Mouse (Mus musculus) ES-E14 (cell line): ENCODE results near the gene Map4. TPM values are rescaled to one million over a fixed set of nuclear protein-coding genes. Genes with fewer than 3 reads are reported as not detected.

Source experiments
- DNase-seq: peaks from one replicate; pipeline ENCODE4 v3.0.0-alpha.2; 2013; ENCODE audit warnings: low read depth, low spot score
- H3K27ac ChIP-seq: 2 replicates; pipeline ENCODE4 v1.5.1; 2012; ENCODE audit warnings: low read depth, mild to moderate bottlenecking, low read length, moderate library complexity, mixed read lengths; ENCODE audit not compliant: poor library complexity, insufficient read depth, severe bottlenecking
- H3K36me3 ChIP-seq: 2 replicates; pipeline ENCODE4 v1.6.1; 2012; ENCODE audit warnings: mild to moderate bottlenecking, low read length, moderate library complexity, mixed read lengths; ENCODE audit not compliant: control insufficient read depth, poor library complexity, insufficient read depth, severe bottlenecking
- H3K4me1 ChIP-seq, 2 experiments: fragments of 150-350 bp in 1 of 2; sonication (generic) in 1 of 2; 2 replicates each; pipeline ENCODE4 v1.6.1; 2012; ENCODE audit warnings: low read length in 2 of 2, mild to moderate bottlenecking in 1 of 2, mixed read lengths in 1 of 2; ENCODE audit not compliant: control insufficient read depth in 2 of 2, insufficient read depth in 2 of 2, poor library complexity in 1 of 2
- H3K4me3 ChIP-seq, 2 experiments: fragments of 150-350 bp in 1 of 2; sonication (generic) in 1 of 2; 2 replicates each; pipeline ENCODE4 v1.5.1; 2012; ENCODE audit warnings: low read length in 2 of 2, low read depth in 1 of 2, mild to moderate bottlenecking in 1 of 2, mixed read lengths in 1 of 2; ENCODE audit not compliant: insufficient read depth in 1 of 2, poor library complexity in 1 of 2, severe bottlenecking in 1 of 2
- H3K9ac ChIP-seq: 2 replicates; pipeline ENCODE4 v1.6.1; 2012; ENCODE audit warnings: low read depth, mild to moderate bottlenecking, low read length, mixed read lengths; ENCODE audit not compliant: poor library complexity, insufficient read depth, severe bottlenecking
- H3K9me3 ChIP-seq: fragments of 150-350 bp; sonication (generic); 2 replicates; pipeline ENCODE4 v1.6.1; 2012; ENCODE audit warnings: low read depth, mild to moderate bottlenecking, low read length; ENCODE audit not compliant: control insufficient read depth, insufficient read depth
- CHD2 ChIP-seq: IDR thresholded peaks from 2 replicates; pipeline ENCODE4 v1.6.1; 2014; ENCODE audit warnings: mild to moderate bottlenecking, low read depth, low read length, inconsistent platforms
- HCFC1 ChIP-seq: IDR thresholded peaks from 2 replicates; pipeline ENCODE4 v1.6.1; 2012; ENCODE audit warnings: low read length, inconsistent platforms, borderline replicate concordance; ENCODE audit not compliant: insufficient read depth
- MAFK ChIP-seq: IDR thresholded peaks from 2 replicates; pipeline ENCODE4 v1.6.1; 2014; ENCODE audit warnings: mild to moderate bottlenecking, low read depth, low read length, inconsistent platforms; ENCODE audit not compliant: insufficient read depth
- ZC3H11A ChIP-seq: IDR thresholded peaks from 2 replicates; pipeline ENCODE4 v1.6.1; 2012; ENCODE audit warnings: low read depth, mild to moderate bottlenecking, inconsistent platforms, low read length, borderline replicate concordance
- ZNF384 ChIP-seq: IDR thresholded peaks from 2 replicates; pipeline ENCODE4 v1.6.1; 2012; ENCODE audit warnings: low read depth, low read length, inconsistent platforms
- in situ Hi-C, 2 experiments: fragments of 600-800 bp; cut with MboI; formaldehyde crosslinking; loops; one replicate each; pipeline ENCODE4 v1.15.1; 2025; ENCODE audit warnings: low sequenced_read_pairs in 2 of 2, inconsistent platforms in 1 of 2; ENCODE audit not compliant: unreplicated experiment in 2 of 2
- total RNA-seq: library from RNA; depleted of rRNA; stranded (reverse); fragments of 300-350 nt; gene quantifications from 2 replicates; pipeline ENCODE4 v1.2.3, GENCODE M21; 2012

The Map4 gene
- total RNA-seq, 1 experiment: 61.4 TPM

DNA sequence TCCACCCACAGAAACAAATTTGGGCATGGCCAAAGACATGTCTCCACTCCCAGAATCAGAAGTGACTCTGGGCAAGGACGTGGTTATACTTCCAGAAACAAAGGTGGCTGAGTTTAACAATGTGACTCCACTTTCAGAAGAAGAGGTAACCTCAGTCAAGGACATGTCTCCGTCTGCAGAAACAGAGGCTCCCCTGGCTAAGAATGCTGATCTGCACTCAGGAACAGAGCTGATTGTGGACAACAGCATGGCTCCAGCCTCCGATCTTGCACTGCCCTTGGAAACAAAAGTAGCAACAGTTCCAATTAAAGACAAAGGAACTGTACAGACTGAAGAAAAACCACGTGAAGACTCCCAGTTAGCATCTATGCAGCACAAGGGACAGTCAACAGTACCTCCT is 103.8 kb downstream of the Map4 start:
- peaks cover 0 to 5% of the 10 kb centered on the region in 2 experiments; a peak in 1 of 4 replicates for H3K4me1 ChIP-seq
- DNase-seq: no peak
- TF ChIP-seq ZC3H11A: no peak
- no peak for TF ChIP-seq MAFK
- no peak for TF ChIP-seq HCFC1
- TF ChIP-seq ZNF384: no peak
- TF ChIP-seq CHD2: no peak
- H3K4me3 ChIP-seq: no peak overlapping the region
- peaks cover 21% of the 10 kb centered on the region for H3K36me3 ChIP-seq
- in situ Hi-C loops: no loop called here
- no peak overlapping the region for H3K9ac ChIP-seq
- peak overlapping the region; percentile 13; the same call in 1 of the 2 replicates for H3K27ac ChIP-seq
- no peaks in the 10 kb centered on the region for H3K9me3 ChIP-seq

DNA sequence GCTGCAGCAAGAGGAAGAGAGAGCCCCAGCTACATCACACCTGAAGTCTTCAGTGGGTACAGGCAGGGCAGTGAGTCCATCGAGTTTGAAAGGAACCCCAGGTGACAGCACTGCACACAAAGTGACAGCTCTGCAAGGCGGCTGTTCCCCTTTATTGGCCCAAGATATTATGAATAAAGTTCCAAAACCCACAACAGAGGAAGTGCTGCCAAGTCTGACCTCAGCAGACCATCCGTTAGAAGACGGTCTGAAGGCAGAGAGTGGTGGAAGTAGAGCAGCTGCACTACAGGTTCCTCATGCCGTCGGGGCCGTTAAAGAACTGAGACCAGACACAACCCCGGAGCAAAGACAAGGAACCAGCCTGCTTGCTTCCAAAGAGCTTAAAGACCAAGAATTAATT is 106.6 kb downstream of the Map4 start:
- no peaks in the 10 kb centered on the region for H3K9me3 ChIP-seq
- H3K4me3 ChIP-seq: no peak overlapping the region
- DNase-seq: no peak
- no peak overlapping the region for H3K27ac ChIP-seq
- no peak for TF ChIP-seq MAFK
- no peak for TF ChIP-seq ZC3H11A
- TF ChIP-seq HCFC1: no peak
- no peak for TF ChIP-seq ZNF384
- no peak for TF ChIP-seq CHD2
- in situ Hi-C loops: no loop called here
- no peak overlapping the region for H3K9ac ChIP-seq
- peaks cover 0 to 5% of the 10 kb centered on the region in 2 experiments; a peak in 1 of 4 replicates for H3K4me1 ChIP-seq
- peaks cover 27% of the 10 kb centered on the region for H3K36me3 ChIP-seq

DNA sequence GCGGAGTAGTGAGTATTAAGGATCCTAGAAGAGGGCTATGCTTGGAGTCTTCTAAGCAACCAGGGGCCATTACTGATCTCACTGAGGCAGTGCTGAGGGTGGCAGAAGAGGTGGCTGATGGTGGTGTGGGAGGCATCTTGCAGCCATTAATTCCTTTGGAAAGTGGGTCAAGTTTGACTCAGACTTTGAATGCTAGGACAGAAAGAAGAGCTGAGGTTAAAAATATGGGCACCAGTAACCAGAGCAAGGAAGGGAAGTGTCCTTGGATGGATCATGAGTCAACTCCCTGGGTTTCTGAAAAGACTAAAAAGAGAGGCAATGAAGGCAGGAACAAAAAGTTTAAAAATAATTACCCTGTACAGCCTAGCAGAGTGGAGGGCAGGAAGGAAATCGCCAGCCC is 107.2 kb downstream of the Map4 start:
- Histone ChIP-seq H3K4me1 (peaks cover 0 to 5% of the 10 kb centered on the region in 2 experiments; a peak in 1 of 4 replicates), H3K36me3 (peaks cover 27% of the 10 kb centered on the region)

DNA sequence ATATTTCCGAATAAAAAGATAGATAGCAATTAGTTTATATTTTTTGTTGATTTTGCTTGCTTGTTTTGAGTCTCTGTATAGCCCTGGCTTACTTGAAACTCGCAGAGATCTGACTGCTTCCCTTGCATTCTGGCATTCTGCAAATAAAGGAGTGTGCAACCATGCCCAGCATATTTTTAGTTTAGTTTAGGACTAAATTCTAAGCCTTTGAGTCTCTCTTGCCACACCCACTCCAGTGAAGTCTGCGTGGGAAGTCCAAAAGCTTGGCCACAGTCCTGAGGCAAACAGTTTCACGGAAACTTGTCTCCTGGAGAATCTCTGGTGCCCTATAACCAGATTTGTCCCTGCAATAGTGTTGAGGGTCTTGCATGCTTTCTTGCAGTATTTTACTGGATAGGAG is 113.1 kb downstream of the Map4 start:
- no peak for TF ChIP-seq CHD2
- no peak for TF ChIP-seq ZNF384
- no peak for TF ChIP-seq HCFC1
- H3K36me3 ChIP-seq: peaks cover 7% of the 10 kb centered on the region
- no peak for DNase-seq

More for the DNA sequence above, 107.2 kb downstream of the Map4 start:
- H3K4me3 ChIP-seq: no peak overlapping the region
- no peak overlapping the region for H3K9ac ChIP-seq
- no peak for DNase-seq
- TF ChIP-seq ZC3H11A: no peak
- no peak overlapping the region for H3K27ac ChIP-seq
- H3K9me3 ChIP-seq: no peaks in the 10 kb centered on the region
- in situ Hi-C loops: no loop called here

DNA sequence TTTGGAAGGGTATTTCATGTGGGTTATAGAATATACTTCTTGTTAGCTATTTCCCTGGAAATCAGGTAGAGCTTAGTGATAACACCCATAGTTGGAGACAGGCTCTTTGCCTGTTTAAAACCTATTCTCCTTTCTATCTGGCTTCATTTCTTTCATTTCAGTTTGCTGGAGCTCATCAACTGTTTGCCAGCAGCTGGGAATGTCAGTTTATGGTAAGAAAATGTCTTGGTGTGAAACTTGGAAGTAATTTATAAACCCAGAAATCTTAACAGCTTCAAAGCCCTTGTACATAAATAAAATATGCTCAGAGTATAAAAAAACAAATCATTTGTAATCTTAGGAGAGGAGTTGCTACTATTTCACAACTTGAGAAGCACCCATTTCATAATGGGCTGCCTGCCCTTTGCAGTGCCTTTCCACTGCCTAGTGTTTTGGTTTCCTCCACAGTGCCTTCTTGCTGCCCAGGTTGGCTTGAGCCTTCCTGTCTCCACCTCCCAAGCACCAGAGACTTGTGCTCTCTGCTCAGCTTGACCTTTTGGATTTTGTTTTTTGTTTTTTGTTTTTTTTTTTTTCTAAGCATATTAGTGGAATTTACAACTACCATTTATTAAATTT is 114.6 kb downstream of the Map4 start:
- TF ChIP-seq MAFK (no peak), HCFC1 (no peak)
- Histone ChIP-seq H3K4me3 (no peak overlapping the region), H3K4me1 (no peaks in the 10 kb centered on the region; a peak in 2 of 4 replicates), H3K36me3 (peaks cover 2% of the 10 kb centered on the region), H3K9me3 (no peaks in the 10 kb centered on the region), H3K27ac (no peak overlapping the region), H3K9ac (no peak overlapping the region)
- in situ Hi-C loops: no loop called here
- no peak for DNase-seq

More for the DNA sequence above, 113.1 kb downstream of the Map4 start:
- no peak overlapping the region for H3K9ac ChIP-seq
- no peak overlapping the region for H3K27ac ChIP-seq
- no peaks in the 10 kb centered on the region; a peak in 1 of 4 replicates for H3K4me1 ChIP-seq
- H3K4me3 ChIP-seq: no peak overlapping the region
- H3K9me3 ChIP-seq: no peaks in the 10 kb centered on the region
- in situ Hi-C loops: no loop called here
